Mouse (Mus musculus) adrenal gland, postnatal 36 days (tissue): ENCODE results near the gene Palld. TPM values are rescaled to one million over a fixed set of nuclear protein-coding genes. Genes with fewer than 3 reads are reported as not detected.
A peak's percentile ranks its signal among the peaks of the same experiment; 100 is the strongest.

Experiments used
- DNase-seq, 2 experiments: peaks; one replicate each; pipeline ENCODE4 v3.0.0; 2021; ENCODE audit warnings: mixed read lengths in 1 of 2
- total RNA-seq, 2 experiments: library from RNA; stranded (reverse); gene quantifications; 2 replicates each; pipeline ENCODE4 v1.2.3; 2021

Gene Palld
- total RNA-seq, 2 experiments from 2014 or later: 33.2 to 46.8 TPM

- peak in 1 of 2 experiments; percentile 29 for DNase-seq
Measured at GRCm38 (mm10) chr8:61628938-61629630, 273.4 kb downstream of the Palld start.

- DNase-seq: no peak
Measured at GRCm38 (mm10) chr8:61626246-61626952, 276.1 kb downstream of the Palld start.

- no peak for DNase-seq
Measured at GRCm38 (mm10) chr8:61625656-61626210, 276.8 kb downstream of the Palld start.

GRCm38 (mm10) chr8:61623485-61624417 is 278.7 kb downstream of the Palld start:
- no peak for DNase-seq

- no peak for DNase-seq
Measured at GRCm38 (mm10) chr8:61621300-61621699, 281.2 kb downstream of the Palld start.

GRCm38 (mm10) chr8:61617651-61618050 is 284.8 kb downstream of the Palld start:
- no peak for DNase-seq

- DNase-seq: no peak
Measured at GRCm38 (mm10) chr8:61617049-61617448, 285.4 kb downstream of the Palld start.

GRCm38 (mm10) chr8:61615711-61616697 is 286.5 kb downstream of the Palld start:
- DNase-seq: no peak

GRCm38 (mm10) chr8:61611741-61612140 is 290.7 kb downstream of the Palld start:
- no peak for DNase-seq

- DNase-seq: no peak
Measured at GRCm38 (mm10) chr8:61611077-61611476, 291.4 kb downstream of the Palld start.

GRCm38 (mm10) chr8:61610546-61610945 is 291.9 kb downstream of the Palld start:
- DNase-seq: peak in 1 of 2 experiments; percentile 26

- no peak for DNase-seq
Measured at GRCm38 (mm10) chr8:61607463-61607813, 295.1 kb downstream of the Palld start.

GRCm38 (mm10) chr8:61606795-61607462 is 295.6 kb downstream of the Palld start:
- peak; percentile 79 to 90 for DNase-seq

- no peak for DNase-seq
Measured at GRCm38 (mm10) chr8:61604871-61605270, 297.6 kb downstream of the Palld start.

GRCm38 (mm10) chr8:61596889-61597288 is 305.6 kb downstream of the Palld start:
- DNase-seq: peak; percentile 32 to 42

- peak in 1 of 2 experiments; percentile 56 for DNase-seq
Measured at GRCm38 (mm10) chr8:61591446-61591845, 311.0 kb downstream of the Palld start.

GRCm38 (mm10) chr8:61590551-61591431 is 311.7 kb downstream of the Palld start:
- peak; percentile 96 for DNase-seq

- peak; percentile 45 to 56 for DNase-seq
Measured at GRCm38 (mm10) chr8:61589972-61590391, 312.5 kb downstream of the Palld start.

- DNase-seq: no peak
Measured at GRCm38 (mm10) chr8:61588336-61588735, 314.2 kb downstream of the Palld start.
